Mouse (Mus musculus) liver, adult 2 months (tissue): ENCODE results near the gene Igsf6.

Experiments
- CTCF ChIP-seq: fragments of 200-500 bp; IDR thresholded peaks from 2 replicates; pipeline ENCODE4 v1.5.1; 2011; ENCODE audit warnings: low read depth, low read length, control low read depth
- POLR2A ChIP-seq: fragments of 200-500 bp; IDR thresholded peaks from 2 replicates; pipeline ENCODE4 v1.6.1; 2011; ENCODE audit warnings: low read length, control low read depth; ENCODE audit not compliant: insufficient read depth; ENCODE audit errors: extremely low read depth

- TF ChIP-seq POLR2A (no peak), CTCF (no peak)
Observed at GRCm38 (mm10) chr7:121014486-121014885, 59.9 kb downstream of the Igsf6 start.
